Mouse (Mus musculus) ovary, postnatal 36 days (tissue): ENCODE data around the gene Terb1.
A peak's percentile ranks its signal among the peaks of the same experiment; 100 is the strongest.

Experiments
- DNase-seq: peaks from one replicate; pipeline ENCODE4 v3.0.0; 2022; ENCODE audit warnings: low spot score, mixed read lengths

Terb1 gene

DNA sequence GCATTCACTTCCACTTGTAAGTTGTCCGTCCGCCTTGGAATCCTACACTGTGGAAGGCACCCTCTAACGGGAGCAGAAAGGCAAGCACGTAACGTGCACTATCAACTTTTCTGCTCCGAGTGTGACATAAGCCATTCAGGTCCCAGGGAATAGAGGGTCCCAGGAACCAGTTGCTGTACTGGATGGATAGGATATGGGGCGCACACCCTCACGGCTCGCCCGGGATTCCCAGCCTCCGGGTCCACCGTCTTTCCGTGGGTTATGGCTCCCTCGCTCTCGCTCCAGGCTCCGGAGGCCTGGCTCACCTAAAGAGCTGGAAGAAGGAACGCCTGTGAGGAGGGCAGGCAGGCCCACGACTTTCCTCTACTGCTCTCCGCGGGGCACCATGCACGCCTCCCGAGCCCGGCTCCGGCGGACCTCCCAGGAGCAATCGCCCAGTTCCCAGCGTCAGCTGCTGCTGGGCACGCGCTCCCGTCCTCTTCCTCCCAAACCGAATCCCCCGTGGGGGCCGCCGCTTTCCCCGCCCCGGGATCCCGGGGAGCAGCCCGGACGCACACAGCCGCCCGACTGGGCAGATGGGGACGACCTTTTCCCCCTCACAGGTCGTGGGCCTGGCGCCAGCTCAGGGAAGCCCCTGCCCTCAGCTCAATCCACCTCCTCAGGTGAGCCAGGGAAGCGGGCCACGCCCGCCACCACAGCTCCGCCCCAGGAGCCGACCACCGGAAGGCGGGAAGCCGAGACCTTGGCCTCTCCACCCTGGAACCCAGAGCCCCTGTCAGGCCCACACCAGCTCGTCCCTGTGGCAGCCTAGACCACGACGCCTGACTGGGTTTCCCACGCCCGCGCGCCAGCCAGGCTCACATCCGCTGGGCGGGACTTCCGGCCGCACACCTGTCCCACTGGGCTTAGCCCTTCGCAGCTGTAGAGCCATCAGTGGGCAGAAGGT, at the start of gene Terb1:
Terb1 (minus strand) TSS at position 850 of the 946 bp plus-strand sequence.
- DNase-seq, result peak; percentile 17

DNA sequence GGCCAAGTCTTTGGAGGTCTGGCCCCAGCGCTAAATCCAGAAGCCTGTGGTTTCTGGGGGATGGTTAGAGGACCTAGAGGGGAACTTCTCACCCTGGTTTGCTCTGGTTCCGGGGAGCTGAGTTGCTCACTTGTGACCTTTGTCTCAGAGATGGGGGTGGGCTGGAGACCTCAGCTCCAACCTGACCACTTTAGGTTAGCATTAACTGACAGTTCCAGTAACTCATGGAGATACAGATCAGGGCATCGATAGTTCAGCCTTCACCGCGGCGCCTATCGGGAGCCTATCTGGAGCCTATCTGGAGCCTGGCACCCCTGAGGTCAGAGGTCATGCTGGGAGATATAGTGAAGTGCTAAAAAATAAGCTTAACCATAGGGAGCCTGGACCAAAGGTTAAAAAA, 47.5 kb upstream of the Terb1 start:
- no peak for DNase-seq

DNA sequence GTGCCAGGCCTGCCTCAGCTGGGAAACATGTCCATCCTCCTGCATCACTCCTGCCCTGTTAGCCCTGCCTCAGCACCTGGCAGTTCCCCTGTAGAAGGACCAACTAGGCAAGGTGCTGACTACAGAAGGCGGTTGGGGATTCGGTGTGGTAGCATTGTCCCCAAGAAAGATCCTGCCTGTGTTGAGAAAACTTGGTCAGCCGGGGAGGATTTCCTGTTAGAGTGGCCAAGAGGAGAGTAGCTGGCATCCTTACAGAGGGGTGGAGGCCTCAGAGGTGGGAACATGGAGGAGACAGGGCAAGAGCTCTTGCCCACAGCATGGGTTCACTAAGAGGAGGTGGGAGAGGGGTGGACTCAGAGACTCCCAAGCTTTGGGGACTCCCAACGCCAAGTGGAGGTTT, 45.5 kb upstream of the Terb1 start:
- DNase-seq, result no peak

DNA sequence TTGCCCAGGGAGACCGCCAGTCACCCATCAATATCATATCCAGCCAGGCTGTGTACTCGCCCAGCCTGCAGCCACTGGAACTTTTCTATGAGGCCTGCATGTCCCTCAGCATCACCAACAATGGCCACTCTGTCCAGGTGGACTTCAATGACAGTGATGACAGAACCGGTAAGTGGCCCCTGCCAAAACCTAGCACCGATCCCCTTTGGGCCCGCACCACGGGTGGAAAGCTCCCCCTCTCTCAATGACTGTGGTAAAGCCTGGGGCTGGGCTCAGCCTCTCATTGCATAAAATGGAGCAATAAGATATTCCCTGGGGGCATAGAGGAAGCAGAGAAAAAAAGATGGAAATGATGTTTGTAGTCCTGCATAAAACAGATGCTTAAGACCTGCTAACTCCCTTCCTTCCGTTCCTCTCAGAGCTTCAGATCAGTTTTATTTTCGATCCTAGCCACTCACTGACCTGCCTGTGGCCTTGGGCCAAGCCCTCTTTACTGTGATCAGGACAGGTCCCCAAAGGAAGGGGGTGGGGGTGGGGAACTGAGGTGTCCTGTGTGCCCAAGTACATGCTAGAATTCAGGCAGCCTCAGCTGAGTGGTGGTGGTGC, 33.8 kb upstream of the Terb1 start:
- no peak for DNase-seq

DNA sequence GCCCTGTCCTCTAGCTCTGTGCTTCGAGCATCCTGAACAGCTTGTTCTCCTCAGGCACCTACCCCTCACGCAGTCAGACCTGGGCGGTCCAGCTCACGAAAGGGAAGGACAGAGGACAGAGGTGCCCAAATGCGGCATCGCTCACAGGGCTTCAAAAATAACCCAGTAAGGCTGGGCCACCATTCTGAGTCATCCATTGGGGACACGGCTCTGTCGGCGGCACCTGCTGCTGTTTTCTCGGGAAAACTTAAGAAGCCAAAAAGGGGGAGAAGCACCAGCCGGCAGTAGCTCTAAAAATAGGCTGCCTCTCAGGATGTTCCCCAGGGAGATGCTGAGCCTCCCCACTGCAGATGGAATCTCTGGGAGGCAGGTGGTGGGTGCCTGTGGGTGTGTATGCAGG, 32.5 kb upstream of the Terb1 start:
- no peak for DNase-seq

DNA sequence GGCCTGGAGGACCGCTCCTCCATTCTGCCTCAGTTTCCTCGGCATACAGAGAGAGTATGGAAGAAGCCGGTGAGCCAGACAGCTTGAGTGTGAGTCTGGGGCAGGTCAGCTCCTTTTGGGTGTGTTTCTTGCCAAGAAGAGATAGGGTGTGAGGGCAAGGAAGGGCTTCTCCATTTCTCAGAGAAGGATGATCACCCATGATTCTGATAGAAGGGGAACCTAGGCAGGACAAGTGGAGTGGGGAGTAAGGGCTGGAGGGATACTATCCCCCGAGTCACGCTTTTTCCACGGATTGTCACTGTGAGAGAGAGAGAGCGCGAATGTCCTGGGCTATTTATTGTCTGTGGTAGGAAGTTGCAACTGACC, 31.8 kb upstream of the Terb1 start:
- DNase-seq, result no peak

DNA sequence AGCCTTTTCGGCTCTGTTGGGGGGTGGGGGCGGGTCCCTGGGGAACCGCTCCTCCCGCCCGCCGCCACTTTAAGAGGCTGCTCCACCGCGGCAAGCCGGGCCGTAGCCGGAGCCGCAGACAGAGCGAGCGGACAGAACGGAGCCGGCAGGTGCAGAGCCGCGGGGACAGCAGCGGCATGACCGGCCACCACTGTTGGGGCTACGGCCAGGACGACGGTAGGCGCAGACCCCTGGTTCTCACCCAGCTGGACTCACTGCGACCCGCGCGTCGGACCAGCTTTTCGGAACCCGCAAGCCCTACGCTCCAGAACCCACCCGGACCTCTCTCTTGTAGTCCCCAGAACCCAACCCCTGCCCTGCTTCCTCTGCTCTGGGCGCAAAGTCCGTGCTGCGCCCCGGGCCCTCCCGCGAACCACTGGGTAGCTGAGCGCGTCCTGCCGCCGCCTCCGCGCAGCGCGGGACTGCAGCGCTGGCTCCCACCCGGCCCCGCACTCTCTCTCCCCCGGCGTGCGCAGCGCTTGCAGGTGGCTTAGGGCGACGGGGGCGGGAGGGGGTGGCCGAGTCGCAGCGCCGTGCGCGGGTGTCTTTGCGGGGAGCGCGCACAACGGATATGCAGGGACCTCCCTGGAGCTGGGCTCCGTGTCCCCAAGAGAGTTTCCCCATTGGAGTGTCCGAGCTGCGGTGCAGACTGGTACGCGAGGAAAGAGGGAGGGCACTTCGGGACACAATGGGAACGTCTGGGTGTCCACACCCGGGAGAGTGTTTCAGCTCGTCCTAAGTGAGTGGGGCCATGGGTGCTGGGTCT, 31.2 kb upstream of the Terb1 start:
- peak; percentile 19 for DNase-seq

DNA sequence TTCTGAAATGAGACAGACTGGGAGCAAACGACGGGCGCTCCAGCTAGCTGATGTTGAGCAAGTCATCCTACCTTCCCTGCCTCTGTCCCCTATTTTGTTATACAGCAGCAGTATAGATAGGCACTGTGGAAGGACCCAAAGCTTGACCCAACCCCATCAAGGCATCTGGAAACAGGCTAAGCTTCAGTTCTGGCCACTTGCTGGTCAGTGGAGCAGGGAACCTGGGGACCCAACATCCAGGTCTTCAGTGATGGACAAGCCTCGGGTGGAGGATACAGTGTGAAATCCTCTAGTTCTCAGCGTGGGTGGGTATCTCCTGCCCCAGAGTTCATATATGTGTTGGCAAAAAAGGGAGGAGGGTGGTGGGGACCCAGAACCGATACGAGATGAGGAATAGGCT, 30.5 kb upstream of the Terb1 start:
- no peak for DNase-seq

DNA sequence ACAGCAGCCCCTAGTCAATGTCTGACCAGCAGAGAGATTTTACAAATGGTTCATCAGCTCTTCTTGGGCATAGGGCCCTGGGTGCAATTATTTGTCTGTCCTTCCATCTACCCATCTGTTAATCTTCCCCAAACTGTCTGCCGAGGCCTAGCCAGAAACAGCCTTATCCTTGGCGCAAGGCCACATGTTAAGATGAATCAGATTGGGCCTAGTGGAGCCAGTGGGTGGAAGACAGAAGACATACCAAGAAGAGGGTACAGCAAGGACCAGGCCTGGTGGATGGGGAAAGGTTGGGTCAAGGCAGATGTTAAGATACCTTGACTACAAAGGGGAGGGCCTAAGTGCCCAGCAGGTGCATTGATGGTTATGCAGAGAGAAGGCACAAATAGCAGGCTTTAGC, 29.9 kb upstream of the Terb1 start:
- DNase-seq, result no peak

DNA sequence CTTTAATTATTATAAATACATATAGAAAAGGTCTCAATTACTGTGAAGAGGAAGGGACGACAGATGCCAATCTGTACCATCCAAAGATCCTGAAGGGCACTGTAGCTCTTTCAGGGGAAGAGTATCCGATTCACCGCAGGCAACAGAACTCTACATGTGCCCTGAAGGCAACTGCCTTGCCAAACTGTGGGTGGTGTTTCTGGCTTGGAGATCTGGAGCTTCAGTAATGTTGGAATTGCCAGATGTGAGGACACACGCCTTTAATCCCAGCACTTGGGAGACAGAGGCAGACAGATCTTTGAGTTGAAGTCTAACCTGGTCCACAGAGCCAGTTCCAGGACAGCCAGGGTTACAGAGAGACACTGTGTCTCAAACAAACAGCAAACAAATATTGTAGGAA, 29.2 kb upstream of the Terb1 start:
- no peak for DNase-seq

DNA sequence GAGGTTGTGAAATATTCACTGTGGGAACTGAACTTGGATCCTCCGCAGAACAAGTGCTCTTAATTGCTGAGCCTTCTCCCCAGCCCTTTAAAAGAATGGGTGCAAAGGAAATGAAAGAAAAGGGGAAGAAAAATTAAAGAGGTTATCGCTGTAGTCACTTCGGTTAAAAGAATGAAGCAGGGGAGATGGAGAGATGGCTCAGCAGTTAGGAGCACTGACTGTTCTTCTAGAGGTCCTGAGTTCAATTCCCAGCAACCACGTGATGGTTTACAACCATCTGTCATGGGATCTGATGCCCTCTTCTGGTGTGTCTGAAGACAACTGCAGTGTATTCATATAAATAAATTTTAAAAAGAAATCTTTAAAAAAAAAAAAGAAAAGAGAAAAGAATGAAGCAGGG, 26.3 kb upstream of the Terb1 start:
- DNase-seq, result no peak

DNA sequence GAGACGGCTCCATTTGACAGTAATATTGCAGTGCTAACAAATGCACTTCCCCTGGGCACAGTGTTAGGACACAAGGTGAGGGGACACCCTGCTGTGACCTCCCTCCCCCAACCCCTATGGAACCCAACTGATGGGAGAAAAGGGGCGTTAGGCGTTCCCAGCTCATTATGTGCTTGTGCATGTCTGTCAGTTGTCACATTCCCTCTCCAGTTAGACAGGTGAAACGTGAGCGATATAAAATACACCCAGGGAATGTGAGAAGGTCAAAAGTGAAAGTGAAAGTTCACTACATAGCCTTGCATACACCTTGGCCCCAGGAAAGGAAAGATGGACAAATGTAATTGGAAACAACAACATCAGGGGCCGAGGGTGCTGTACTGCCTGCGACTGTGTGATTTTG, 25.7 kb upstream of the Terb1 start:
- no peak for DNase-seq

DNA sequence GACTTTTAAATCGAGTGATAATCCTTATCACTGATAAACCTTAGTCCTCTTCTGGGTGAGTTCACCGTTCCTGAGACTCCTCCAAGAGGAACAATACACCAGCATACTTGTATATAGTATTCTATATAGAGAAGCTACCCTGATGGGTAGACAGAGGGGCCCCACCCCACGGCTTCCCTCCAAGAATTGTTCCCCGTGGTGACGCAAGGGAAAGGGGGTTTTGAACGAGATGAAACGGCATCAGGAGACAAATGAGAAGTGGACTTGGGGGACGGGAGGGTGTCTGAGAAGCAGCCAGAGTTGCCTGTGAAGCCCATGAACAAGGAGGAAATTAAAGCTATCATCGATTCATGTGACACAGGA, 25.1 kb upstream of the Terb1 start:
- DNase-seq, result no peak

DNA sequence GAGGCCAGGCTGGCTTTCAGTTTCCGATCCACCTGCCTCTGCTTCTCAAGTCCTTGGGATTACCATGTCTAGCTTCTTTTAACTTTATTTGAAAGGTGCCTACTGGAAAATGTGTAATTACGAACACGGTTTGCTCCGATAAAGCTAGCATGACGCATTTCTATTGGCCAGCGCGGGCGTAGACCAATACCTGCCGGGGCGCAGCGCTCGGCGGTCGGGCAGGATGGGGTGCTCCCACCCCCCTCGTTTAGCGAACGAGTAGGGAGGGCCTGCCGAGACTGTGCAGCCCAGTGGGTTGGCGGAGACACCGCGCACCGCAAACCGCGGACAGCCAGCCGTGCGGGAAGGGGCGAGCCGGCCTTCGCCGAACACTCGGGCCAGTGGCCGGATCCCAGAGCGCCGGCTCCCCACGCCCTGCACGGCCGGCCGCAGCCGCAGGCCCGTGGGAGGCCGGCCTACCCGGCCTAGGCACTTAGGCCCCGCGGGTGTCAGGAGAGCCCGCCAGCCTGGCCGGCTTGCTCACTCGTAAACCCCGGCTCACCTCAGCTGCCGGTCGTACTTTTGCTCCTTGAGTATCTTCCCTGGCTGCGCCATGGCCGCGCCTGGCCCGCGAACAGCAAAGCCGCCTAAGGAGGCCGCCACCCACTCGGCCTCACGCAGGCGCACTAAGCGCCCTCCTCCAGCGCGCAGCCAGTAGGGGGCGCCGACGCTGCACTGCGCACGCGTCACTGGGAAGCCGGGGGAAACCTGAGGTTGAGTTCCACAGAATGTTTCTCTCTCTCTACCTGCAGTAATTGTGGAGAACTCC, 24.5 kb upstream of the Terb1 start, which contains the start of the genes Nae1 and Car7:
Nae1 (minus strand) TSS at position 667 of the 808 bp plus-strand sequence.
Car7 (plus strand) TSS at position 719 of the 808 bp plus-strand sequence.
- peak; percentile 94 for DNase-seq

DNA sequence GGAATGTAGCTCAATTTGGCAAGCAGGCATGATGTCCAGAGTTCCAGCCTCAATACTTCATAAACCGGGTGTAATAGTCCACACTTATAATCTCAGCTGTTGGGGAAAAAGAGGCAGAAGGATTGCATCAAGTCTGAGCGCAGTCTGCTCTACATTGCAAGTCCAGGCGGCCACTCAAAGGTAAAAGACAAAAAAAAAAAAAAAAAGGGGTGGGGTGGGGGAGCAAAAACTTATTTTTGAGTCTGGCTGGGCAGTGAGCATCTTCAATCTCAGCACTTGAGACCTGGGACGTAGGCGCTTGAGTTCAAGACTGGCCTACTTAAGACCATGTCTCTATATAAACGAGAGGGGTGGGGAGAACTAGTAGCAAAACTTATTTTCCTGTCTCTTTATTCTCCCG, 23.8 kb upstream of the Terb1 start:
- no peak for DNase-seq

DNA sequence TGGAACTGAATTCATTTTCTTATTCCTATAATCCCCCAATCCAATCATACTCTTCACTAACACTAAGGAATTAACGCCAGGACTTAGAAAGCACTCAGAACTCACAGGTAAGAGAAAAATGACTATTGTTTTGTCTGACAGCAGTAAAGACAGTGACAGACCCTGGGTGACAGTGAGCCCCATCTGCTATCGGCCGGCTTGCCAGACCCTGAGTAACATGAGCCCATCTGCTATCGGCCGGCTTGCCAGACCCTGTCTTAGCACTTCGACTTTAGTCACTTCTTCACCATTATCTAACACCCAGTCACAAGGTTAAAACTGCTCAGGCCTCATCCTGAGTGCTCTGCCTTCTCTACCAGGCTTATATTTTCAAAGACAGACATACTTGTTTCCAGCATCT, 20.0 kb upstream of the Terb1 start:
- DNase-seq, result no peak

DNA sequence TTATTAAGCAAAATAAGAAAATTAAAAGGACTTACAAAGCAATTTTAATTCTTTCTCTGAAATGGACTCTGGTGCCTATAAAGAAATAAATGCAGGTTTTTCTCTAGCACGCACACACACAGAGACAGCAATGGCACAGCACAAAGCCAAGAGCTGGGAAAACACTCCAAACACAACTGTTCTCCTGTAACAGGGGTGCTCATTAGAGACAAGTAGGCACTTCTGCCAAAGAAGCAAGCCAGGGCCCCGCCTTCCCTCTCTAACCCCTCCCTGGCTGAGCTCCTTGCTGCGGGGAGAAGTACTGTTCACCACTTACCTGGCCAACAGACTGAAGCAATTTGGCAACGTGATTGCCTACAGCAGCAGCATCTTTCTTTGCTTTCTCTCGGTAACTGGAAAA, 8.2 kb upstream of the Terb1 start:
- no peak for DNase-seq

DNA sequence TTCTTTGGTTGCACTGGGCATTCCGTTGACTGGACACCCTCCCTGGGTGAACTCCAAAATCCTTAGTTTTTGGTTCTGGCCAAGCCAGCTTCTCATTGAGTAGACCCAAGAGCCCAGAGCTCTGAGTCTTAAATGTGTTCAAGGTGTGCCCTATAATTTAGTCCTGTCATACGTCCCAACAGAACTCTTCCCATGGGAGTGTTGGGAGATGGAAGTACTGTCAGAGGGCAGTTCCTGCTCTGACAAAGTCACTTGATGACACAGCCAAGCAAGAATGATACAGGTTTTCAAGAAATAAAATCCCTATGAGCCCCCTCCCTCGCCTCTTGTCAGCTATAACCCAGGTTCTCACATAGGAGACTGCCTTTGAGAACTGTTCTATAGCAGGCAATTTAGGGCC, 424 bp upstream of the Terb1 start:
- no peak for DNase-seq

DNA sequence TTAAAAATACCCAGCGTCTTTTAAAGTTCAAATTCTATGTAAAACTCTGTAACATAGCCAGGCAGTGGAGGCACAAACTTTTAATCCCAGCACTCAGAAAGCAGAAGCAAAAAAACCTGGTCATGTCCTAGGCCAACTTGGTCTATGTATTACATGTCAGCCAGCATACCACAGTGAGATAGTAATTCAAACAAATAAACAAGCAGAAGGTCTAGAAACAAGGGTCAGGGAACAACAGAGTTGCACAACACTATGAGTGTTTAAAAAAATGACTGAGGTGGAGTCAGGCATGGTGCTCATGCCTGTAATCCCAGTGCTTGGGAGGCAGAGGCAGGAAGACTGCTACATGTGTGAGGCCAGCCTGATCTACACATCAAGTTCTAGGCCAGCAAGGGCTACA, 30.6 kb downstream of the Terb1 start:
- DNase-seq, result no peak

DNA sequence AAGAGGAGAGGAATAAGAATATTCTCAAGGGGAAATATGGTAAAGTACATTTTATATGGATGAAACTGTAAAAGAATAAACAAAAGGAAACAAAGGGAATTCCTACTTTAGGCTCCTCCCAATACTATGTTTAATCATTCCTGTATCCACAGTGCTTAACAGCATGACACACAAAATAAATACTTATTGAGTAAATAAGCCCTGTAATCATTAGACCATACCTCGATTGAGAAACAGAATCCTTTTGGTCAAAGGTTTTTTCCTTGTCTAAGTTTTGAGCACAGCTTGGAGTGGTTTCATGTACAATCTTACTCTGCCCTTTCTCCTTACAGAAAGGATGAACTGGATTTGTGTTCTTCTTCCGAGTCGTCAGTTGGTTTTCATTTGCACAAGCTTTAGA, 37.2 kb downstream of the Terb1 start:
- DNase-seq, result no peak

DNA sequence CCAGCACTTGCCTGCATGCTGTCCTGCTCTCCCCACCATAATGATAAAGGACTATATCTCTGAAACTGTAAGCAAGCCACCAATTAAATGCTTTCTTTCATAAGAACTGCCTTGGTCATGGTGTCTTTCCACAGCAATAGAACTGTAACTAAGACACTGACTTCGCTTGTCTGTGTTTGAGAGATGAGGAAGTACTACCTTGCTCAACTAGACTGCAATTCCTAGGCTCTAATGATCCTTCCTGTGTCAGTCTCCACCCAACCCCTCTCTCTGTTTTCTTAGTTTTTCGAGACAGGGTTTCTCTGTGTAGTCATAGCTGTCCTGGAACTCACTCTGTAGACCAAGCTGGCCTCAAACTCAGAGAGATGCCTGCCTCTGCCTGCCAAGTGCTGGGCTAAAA, 42.2 kb downstream of the Terb1 start:
- no peak for DNase-seq

DNA sequence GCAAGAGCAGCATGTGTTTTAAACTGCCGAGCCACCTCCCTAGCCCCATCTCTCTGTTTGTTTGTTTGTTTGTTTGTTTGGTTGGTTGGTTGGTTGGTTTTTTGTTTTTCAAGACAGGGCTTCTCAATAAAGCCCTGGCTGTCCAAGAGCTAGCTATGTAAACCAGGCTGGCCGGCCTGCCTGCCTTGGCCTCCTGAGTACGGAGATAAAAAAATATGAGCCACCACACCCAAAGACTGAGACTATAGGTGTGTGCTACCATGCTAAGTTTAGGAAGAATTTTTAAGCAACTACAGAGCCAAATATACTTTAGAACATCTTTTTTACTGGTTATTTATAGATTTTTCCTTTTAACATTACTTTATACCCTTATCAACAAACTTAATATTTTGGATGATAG, 57.5 kb downstream of the Terb1 start:
- no peak for DNase-seq
